Mouse (Mus musculus) fibroblast of lung, adult 2 months (primary cell): Measurements from ENCODE around the gene Zfyve28.
A peak's percentile ranks its signal among the peaks of the same experiment; 100 is the strongest.

Experiments used
- DNase-seq: peaks from one replicate; pipeline ENCODE4 v3.0.0-alpha.2; 2011; ENCODE audit warnings: low read depth

Zfyve28 gene

GRCm38 (mm10) chr5:34288154-34288716 is at the start of gene Zfyve28, which contains the start of gene Cfap99:
Zfyve28 (minus strand) TSS chr5:34288449.
Cfap99 (plus strand) TSS chr5:34288600.
- DNase-seq: peak; percentile 35

- no peak for DNase-seq
Observed at GRCm38 (mm10) chr5:34336775-34337450, 48.7 kb upstream of the Zfyve28 start.

- peak; percentile 94 for DNase-seq
Observed at GRCm38 (mm10) chr5:34336097-34336774, 48.0 kb upstream of the Zfyve28 start, which contains the start of gene Rnf4. Rnf4 (plus strand) TSS chr5:34336289.

GRCm38 (mm10) chr5:34335539-34336096 is 47.4 kb upstream of the Zfyve28 start:
- no peak for DNase-seq

GRCm38 (mm10) chr5:34334081-34334480 is 45.8 kb upstream of the Zfyve28 start:
- no peak for DNase-seq

GRCm38 (mm10) chr5:34330136-34330535 is 41.9 kb upstream of the Zfyve28 start:
- no peak for DNase-seq

- DNase-seq: no peak
Observed at GRCm38 (mm10) chr5:34326875-34327576, 38.8 kb upstream of the Zfyve28 start.

- peak; percentile 95 for DNase-seq
Observed at GRCm38 (mm10) chr5:34326249-34326691, 38.0 kb upstream of the Zfyve28 start.

- DNase-seq: no peak
Observed at GRCm38 (mm10) chr5:34325286-34325685, 37.0 kb upstream of the Zfyve28 start.

GRCm38 (mm10) chr5:34321236-34321635 is 33.0 kb upstream of the Zfyve28 start:
- no peak for DNase-seq

GRCm38 (mm10) chr5:34319491-34320034 is 31.3 kb upstream of the Zfyve28 start:
- DNase-seq: no peak

GRCm38 (mm10) chr5:34309016-34309415 is 20.8 kb upstream of the Zfyve28 start:
- DNase-seq: no peak

- DNase-seq: no peak
Observed at GRCm38 (mm10) chr5:34302377-34302776, 14.1 kb upstream of the Zfyve28 start.

- no peak for DNase-seq
Observed at GRCm38 (mm10) chr5:34298937-34299535, 10.8 kb upstream of the Zfyve28 start.

GRCm38 (mm10) chr5:34298061-34298460 is 9.8 kb upstream of the Zfyve28 start:
- no peak for DNase-seq

GRCm38 (mm10) chr5:34295141-34295540 is 6.9 kb upstream of the Zfyve28 start:
- peak; percentile 91 for DNase-seq

GRCm38 (mm10) chr5:34294696-34295095 is 6.4 kb upstream of the Zfyve28 start:
- DNase-seq: no peak

GRCm38 (mm10) chr5:34293363-34293762 is 5.1 kb upstream of the Zfyve28 start:
- no peak for DNase-seq

GRCm38 (mm10) chr5:34289286-34289685 is 1.0 kb upstream of the Zfyve28 start:
- no peak for DNase-seq

GRCm38 (mm10) chr5:34287838-34288145 is 457 bp downstream of the Zfyve28 start:
- no peak for DNase-seq

- no peak for DNase-seq
Observed at GRCm38 (mm10) chr5:34287001-34287837, 1.0 kb downstream of the Zfyve28 start.
